Mouse (Mus musculus) neural tube, embryonic 15.5 days (tissue): ENCODE data around the gene Pawr. TPM values are rescaled to one million over a fixed set of nuclear protein-coding genes. Genes with fewer than 3 reads are reported as not detected.
A peak's percentile ranks its signal among the peaks of the same experiment; 100 is the strongest.

Source experiments
- ATAC-seq: fragments of 200-750 bp; cut with Nextera tagmentation; 2 replicates; pipeline ENCODE4 v1.8.0; 2017; ENCODE audit warnings: mild to moderate bottlenecking, moderate TSS enrichment, moderate library complexity; ENCODE audit not compliant: low FRiP score
- H3K27ac ChIP-seq: fragments of 300-500 bp; sonication (generic); replicated peaks from 2 replicates; pipeline ENCODE4 v1.5.1; 2015; ENCODE audit warnings: mild to moderate bottlenecking, inconsistent platforms
- H3K27me3 ChIP-seq: fragments of 300-500 bp; sonication (generic); replicated peaks from 2 replicates; pipeline ENCODE4 v1.6.1; 2015; ENCODE audit warnings: inconsistent platforms
- H3K36me3 ChIP-seq: fragments of 300-500 bp; sonication (generic); 2 replicates; pipeline ENCODE4 v1.6.1; 2015; ENCODE audit warnings: inconsistent platforms
- H3K4me1 ChIP-seq: fragments of 300-500 bp; sonication (generic); 2 replicates; pipeline ENCODE4 v1.6.1; 2015; ENCODE audit warnings: inconsistent platforms
- H3K4me2 ChIP-seq: fragments of 300-500 bp; sonication (generic); 2 replicates; pipeline ENCODE4 v1.6.1; 2015; ENCODE audit warnings: inconsistent platforms, mild to moderate bottlenecking, moderate library complexity
- H3K4me3 ChIP-seq: fragments of 300-500 bp; sonication (generic); replicated peaks from 2 replicates; pipeline ENCODE4 v1.5.1; 2015; ENCODE audit warnings: mild to moderate bottlenecking, inconsistent platforms
- H3K9ac ChIP-seq: fragments of 300-500 bp; sonication (generic); replicated peaks from 2 replicates; pipeline ENCODE4 v1.6.1; 2015; ENCODE audit warnings: mild to moderate bottlenecking, inconsistent platforms
- H3K9me3 ChIP-seq: fragments of 300-500 bp; sonication (generic); replicated peaks from 2 replicates; pipeline ENCODE4 v1.6.1; 2016; ENCODE audit warnings: inconsistent platforms
- WGBS: fragments of 180-500 bp; shearing (Covaris S2); methylation state at CpG from one replicate; pipeline ENCODE4 v1.1.7; 2015; ENCODE audit warnings: mixed read lengths; 5-methylcytosine and 5-hydroxymethylcytosine counted together
- polyA plus RNA-seq: library from polyadenylated mRNA; unstranded; fragments of >200 nt; fragmentation: Nextera tagmentation; extraction: Ambion mirVana; gene quantifications from 2 replicates; pipeline ENCODE4 v1.2.1, GENCODE M21; 2015

Gene Pawr
- polyA plus RNA-seq, 1 experiment from 2014 or later = 2.9 TPM

GRCm38 (mm10) chr10:108293620-108294195, 38.2 kb upstream of the Pawr start:
- Histone ChIP-seq H3K9me3 (no peaks in the 10 kb centered on the region), H3K9ac (no peak overlapping the region), H3K4me3 (no peak overlapping the region), H3K36me3 (no peaks in the 10 kb centered on the region), H3K27ac (no peak overlapping the region), H3K27me3 (no peaks in the 10 kb centered on the region), H3K4me1 (no peaks in the 10 kb centered on the region), H3K4me2 (no peak overlapping the region)
- WGBS = 94% methylated on average over 16 of the region's 16 CpGs
- no peak for ATAC-seq

GRCm38 (mm10) chr10:108294766-108295165, 37.2 kb upstream of the Pawr start:
- no peak overlapping the region for H3K9ac ChIP-seq
- no peak overlapping the region for H3K4me3 ChIP-seq
- H3K4me1 ChIP-seq = no peaks in the 10 kb centered on the region
- H3K27ac ChIP-seq = no peak overlapping the region
- no peaks in the 10 kb centered on the region for H3K36me3 ChIP-seq
- no peaks in the 10 kb centered on the region for H3K27me3 ChIP-seq
- ATAC-seq = no peak
- no peaks in the 10 kb centered on the region for H3K9me3 ChIP-seq
- H3K4me2 ChIP-seq = no peak overlapping the region
- 88% methylated on average over 7 of the region's 7 CpGs for WGBS

- H3K4me3 ChIP-seq = no peak overlapping the region
- no peak overlapping the region for H3K27ac ChIP-seq
- 91% methylated on average over 7 of the region's 7 CpGs for WGBS
- H3K36me3 ChIP-seq = no peaks in the 10 kb centered on the region
- H3K9ac ChIP-seq = no peak overlapping the region
- ATAC-seq = no peak
- H3K4me2 ChIP-seq = no peak overlapping the region
- H3K9me3 ChIP-seq = no peaks in the 10 kb centered on the region
- peaks cover 3% of the 10 kb centered on the region; the same call in 1 of the 2 replicates for H3K4me1 ChIP-seq
- no peaks in the 10 kb centered on the region for H3K27me3 ChIP-seq
Measured at GRCm38 (mm10) chr10:108296446-108296845, 35.5 kb upstream of the Pawr start.

DNA sequence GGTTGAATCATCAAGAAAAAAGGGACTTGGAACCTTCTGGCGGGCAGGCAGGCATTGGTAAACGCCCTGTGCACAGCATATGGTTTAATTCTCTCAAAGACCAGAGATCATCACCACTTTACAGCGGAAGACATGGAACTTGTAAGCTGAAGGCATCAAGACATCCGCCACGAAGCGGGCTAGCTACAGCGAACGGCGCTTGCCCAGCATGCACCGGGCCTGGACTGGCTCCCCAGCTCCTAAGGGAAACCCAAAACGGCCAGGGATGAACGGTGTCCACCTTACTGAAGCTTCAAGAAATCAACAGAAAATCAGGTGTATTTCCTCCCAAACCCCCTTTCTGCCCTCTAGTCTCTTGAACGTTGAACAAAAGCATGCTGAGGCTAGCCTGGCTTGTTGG, 33.7 kb upstream of the Pawr start:
- no peak overlapping the region for H3K9ac ChIP-seq
- no peaks in the 10 kb centered on the region for H3K27me3 ChIP-seq
- H3K27ac ChIP-seq = no peak overlapping the region
- no peaks in the 10 kb centered on the region for H3K36me3 ChIP-seq
- WGBS = 97% methylated on average over 13 of the region's 13 CpGs
- H3K4me2 ChIP-seq = no peak overlapping the region
- ATAC-seq = no peak
- H3K4me1 ChIP-seq = peaks cover 3% of the 10 kb centered on the region; the same call in 1 of the 2 replicates
- no peak overlapping the region for H3K4me3 ChIP-seq
- H3K9me3 ChIP-seq = no peaks in the 10 kb centered on the region

DNA sequence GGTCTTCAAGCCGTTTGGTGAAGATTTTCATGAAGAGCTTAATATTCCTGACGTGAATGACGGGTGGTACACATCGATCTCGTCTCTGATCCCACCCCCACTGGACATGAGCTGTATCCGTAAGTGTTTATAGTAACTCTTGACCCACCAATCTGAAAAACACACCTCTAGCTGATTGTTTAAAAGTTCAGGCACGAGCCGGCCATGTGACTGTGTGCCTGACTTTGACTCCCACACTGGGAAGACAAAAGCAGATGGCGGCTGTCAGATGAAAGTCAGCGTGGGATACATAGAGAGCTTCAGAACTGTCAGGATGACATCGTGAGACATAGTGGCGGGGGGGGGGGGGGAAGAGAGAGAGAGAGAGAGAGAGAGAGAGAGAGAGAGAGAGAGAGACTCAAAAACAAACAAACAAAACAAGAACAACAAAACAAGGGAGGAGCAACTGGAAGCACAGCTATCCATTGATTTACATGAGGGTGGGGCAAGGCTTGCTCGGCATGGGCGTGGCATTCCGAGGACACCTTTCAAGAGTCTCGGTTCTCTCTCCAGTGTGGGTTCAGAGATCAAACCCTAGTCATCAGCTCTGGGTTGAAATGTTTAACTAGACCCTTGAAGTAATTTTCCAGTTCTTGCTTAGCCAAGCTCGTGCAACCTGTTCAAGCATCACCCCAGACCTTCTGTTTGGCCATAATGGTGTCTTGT, 32.9 kb upstream of the Pawr start:
- H3K27me3 ChIP-seq = no peaks in the 10 kb centered on the region
- peaks cover 3% of the 10 kb centered on the region; the same call in 1 of the 2 replicates for H3K4me1 ChIP-seq
- no peaks in the 10 kb centered on the region for H3K9me3 ChIP-seq
- no peak overlapping the region for H3K9ac ChIP-seq
- H3K4me3 ChIP-seq = no peak overlapping the region
- no peak overlapping the region for H3K4me2 ChIP-seq
- ATAC-seq = no peak
- H3K27ac ChIP-seq = no peak overlapping the region
- 87% methylated on average over 16 of the region's 17 CpGs for WGBS
- H3K36me3 ChIP-seq = no peaks in the 10 kb centered on the region

- Histone ChIP-seq H3K27ac (no peak overlapping the region), H3K4me1 (peaks cover 3% of the 10 kb centered on the region; the same call in 1 of the 2 replicates), H3K4me2 (no peak overlapping the region), H3K27me3 (no peaks in the 10 kb centered on the region), H3K9me3 (no peaks in the 10 kb centered on the region), H3K36me3 (no peaks in the 10 kb centered on the region), H3K9ac (no peak overlapping the region), H3K4me3 (no peak overlapping the region)
- no peak for ATAC-seq
- 71% methylated on average over 11 of the region's 11 CpGs for WGBS
Measured at GRCm38 (mm10) chr10:108299828-108300227, 32.1 kb upstream of the Pawr start.

DNA sequence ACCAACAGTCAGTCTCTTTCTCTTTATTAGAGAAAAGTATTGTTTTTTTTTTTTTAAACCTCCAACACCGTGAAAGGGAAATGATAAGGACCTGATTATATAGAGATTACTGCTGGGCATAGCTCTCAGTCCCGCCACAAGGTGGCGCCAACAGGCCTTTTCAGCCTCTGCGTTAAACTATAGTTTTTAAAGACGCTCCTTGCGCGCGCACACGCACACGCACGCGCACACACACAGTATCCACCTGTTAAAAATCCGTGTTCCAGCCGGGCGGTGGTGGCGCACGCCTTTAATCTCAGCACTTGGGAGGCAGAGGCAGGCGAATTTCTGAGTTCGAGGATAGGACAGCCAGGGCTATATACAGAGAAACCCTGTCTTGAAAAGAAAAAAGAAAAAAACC, 31.1 kb upstream of the Pawr start:
- H3K4me3 ChIP-seq = peak overlapping the region; percentile 25; the same call in 1 of the 2 replicates
- H3K4me1 ChIP-seq = peaks cover 3% of the 10 kb centered on the region; the same call in 1 of the 2 replicates
- H3K27me3 ChIP-seq = no peaks in the 10 kb centered on the region
- H3K9ac ChIP-seq = no peak overlapping the region
- peak overlapping the region; percentile 49 for H3K4me2 ChIP-seq
- peak; percentile 57; the same call in 1 of the 2 replicates for ATAC-seq
- WGBS = 14% methylated on average over 19 of the region's 19 CpGs
- H3K36me3 ChIP-seq = no peaks in the 10 kb centered on the region
- no peak overlapping the region for H3K27ac ChIP-seq
- no peaks in the 10 kb centered on the region for H3K9me3 ChIP-seq

- peak overlapping the region; percentile 4; the same call in 1 of the 2 replicates for H3K4me2 ChIP-seq
- no peak for ATAC-seq
- H3K9me3 ChIP-seq = no peaks in the 10 kb centered on the region
- no peak overlapping the region for H3K4me3 ChIP-seq
- WGBS = 61% methylated on average over 11 of the region's 11 CpGs
- no peak overlapping the region for H3K9ac ChIP-seq
- no peaks in the 10 kb centered on the region for H3K4me1 ChIP-seq
- no peak overlapping the region for H3K27ac ChIP-seq
- no peaks in the 10 kb centered on the region for H3K36me3 ChIP-seq
- no peaks in the 10 kb centered on the region for H3K27me3 ChIP-seq
Measured at GRCm38 (mm10) chr10:108307772-108308171, 24.1 kb upstream of the Pawr start.

DNA sequence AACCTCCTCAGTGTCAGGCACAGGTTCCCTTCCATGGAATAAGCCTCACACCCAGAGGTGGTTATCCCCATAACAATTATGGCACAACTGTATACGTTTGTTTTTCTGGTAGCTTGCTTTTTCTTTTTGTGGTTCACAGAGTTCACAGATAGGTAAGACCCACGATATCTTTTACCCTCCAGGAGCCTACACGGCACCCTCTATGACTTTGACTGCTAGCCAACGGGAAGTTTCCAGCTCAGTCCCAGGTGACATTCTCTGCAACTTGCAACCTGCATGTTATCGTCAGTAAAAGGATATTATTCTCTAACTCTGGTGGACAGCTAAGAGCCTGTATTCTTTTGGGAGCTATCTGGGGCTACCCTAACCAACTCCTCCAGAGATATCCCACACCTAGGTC, 21.7 kb upstream of the Pawr start:
- Histone ChIP-seq H3K36me3 (no peaks in the 10 kb centered on the region), H3K27ac (no peak overlapping the region), H3K9me3 (no peaks in the 10 kb centered on the region), H3K27me3 (no peaks in the 10 kb centered on the region), H3K4me3 (no peak overlapping the region), H3K4me2 (no peak overlapping the region), H3K9ac (no peak overlapping the region), H3K4me1 (no peaks in the 10 kb centered on the region)
- 90% methylated on average over 5 of the region's 5 CpGs for WGBS
- no peak for ATAC-seq

- WGBS = 90% methylated on average over 3 of the region's 3 CpGs
- Histone ChIP-seq H3K4me2 (no peak overlapping the region), H3K27ac (no peak overlapping the region), H3K4me1 (no peaks in the 10 kb centered on the region), H3K9me3 (no peaks in the 10 kb centered on the region), H3K27me3 (no peaks in the 10 kb centered on the region), H3K9ac (no peak overlapping the region), H3K4me3 (no peak overlapping the region), H3K36me3 (no peaks in the 10 kb centered on the region)
- ATAC-seq = no peak
Measured at GRCm38 (mm10) chr10:108311396-108311795, 20.5 kb upstream of the Pawr start.

- Histone ChIP-seq H3K4me3 (no peak overlapping the region), H3K27me3 (no peaks in the 10 kb centered on the region), H3K9ac (no peak overlapping the region), H3K36me3 (no peaks in the 10 kb centered on the region), H3K4me2 (no peak overlapping the region), H3K9me3 (no peaks in the 10 kb centered on the region), H3K4me1 (no peaks in the 10 kb centered on the region), H3K27ac (no peak overlapping the region)
- no peak for ATAC-seq
- WGBS = 30% methylated on average over 6 of the region's 6 CpGs
Measured at GRCm38 (mm10) chr10:108313845-108314244, 18.1 kb upstream of the Pawr start.

DNA sequence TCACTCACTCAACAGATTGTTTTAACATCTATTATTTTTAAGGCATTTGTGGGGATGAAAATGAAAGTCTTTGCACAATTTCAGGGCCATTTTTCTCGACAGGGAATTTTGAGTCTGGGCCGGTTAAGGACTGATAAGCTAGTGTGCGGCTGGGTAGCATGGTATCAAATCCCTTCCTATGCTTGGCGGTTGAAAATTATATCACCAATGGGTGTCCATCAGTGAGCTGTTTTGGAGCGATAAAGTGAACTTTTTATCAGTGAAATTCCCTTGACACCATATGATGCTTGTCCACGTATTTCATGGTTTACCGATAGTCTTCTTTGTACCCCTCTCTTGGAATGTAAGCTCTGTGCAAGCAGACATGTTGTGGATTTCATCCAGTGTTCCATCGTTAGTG, 17.5 kb upstream of the Pawr start:
- no peak overlapping the region for H3K9ac ChIP-seq
- H3K27me3 ChIP-seq = no peaks in the 10 kb centered on the region
- ATAC-seq = no peak
- no peak overlapping the region for H3K4me2 ChIP-seq
- 91% methylated on average over 8 of the region's 8 CpGs for WGBS
- H3K4me1 ChIP-seq = no peaks in the 10 kb centered on the region
- H3K36me3 ChIP-seq = no peaks in the 10 kb centered on the region
- H3K9me3 ChIP-seq = no peaks in the 10 kb centered on the region
- H3K4me3 ChIP-seq = no peak overlapping the region
- H3K27ac ChIP-seq = no peak overlapping the region
